Mouse (Mus musculus): ENCODE measurements around the gene M6pr. TPM values are rescaled to one million over a fixed set of nuclear protein-coding genes. Genes with fewer than 3 reads are reported as not detected.
A peak's percentile ranks its signal among the peaks of the same experiment; 100 is the strongest.

M6pr gene
- polyA plus RNA-seq, 1 experiment from 2014 or later: 92.9 TPM

- no peak overlapping the region for H3K4me3 ChIP-seq
- no peaks in the 10 kb centered on the region for H3K27me3 ChIP-seq (ENCODE audit: poor library complexity, severe bottlenecking)
- no peaks in the 10 kb centered on the region for H3K36me3 ChIP-seq (replicated peaks)
- 64% methylated on average over 3 of the region's 3 CpGs for WGBS
- no peak for DNase-seq (ENCODE audit: extremely low spot score, low spot score)
- no peaks in the 10 kb centered on the region for H3K4me1 ChIP-seq
- no peak overlapping the region for H3K27ac ChIP-seq
- H3K9me3 ChIP-seq: no peaks in the 10 kb centered on the region
These were observed 18.3 kb upstream of the M6pr start for GRCm38 (mm10) chr6:122290253-122290652.

DNA sequence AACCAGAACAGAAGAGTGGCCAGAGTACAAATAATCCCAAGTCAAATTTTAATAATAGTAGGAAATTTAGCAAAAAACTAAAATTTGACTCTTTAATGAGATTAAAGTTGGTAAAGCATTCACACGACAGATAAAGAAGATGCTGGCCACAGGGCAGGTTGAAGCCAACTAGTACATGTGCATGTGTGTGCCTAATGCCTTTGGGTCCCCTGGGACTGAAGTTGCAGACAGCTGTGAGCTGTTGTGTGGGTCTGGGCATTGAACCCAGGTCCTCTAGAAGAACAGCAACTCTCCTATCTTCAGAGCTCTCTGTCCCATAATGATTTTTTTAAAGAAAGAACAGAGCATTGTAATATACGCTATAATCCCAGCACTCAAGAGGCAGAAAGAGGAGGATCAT lies 17.3 kb upstream of the M6pr start:
- Histone ChIP-seq H3K27ac (no peak overlapping the region), H3K4me1 (no peaks in the 10 kb centered on the region), H3K9me3 (no peaks in the 10 kb centered on the region), H3K27me3 (ENCODE audit: poor library complexity, severe bottlenecking) (peaks cover 9% of the 10 kb centered on the region), H3K36me3 (replicated peaks) (no peaks in the 10 kb centered on the region), H3K4me3 (no peak overlapping the region)
- 83% methylated on average over 2 of the region's 2 CpGs for WGBS
- DNase-seq (ENCODE audit: extremely low spot score, low spot score): no peak

GRCm38 (mm10) chr6:122291735-122292134 lies 16.8 kb upstream of the M6pr start:
- 89% methylated on average over 3 of the region's 3 CpGs for WGBS
- H3K36me3 ChIP-seq (replicated peaks): no peaks in the 10 kb centered on the region
- no peak for DNase-seq (ENCODE audit: extremely low spot score, low spot score)
- H3K27ac ChIP-seq: no peak overlapping the region
- H3K27me3 ChIP-seq (ENCODE audit: poor library complexity, severe bottlenecking): peaks cover 14% of the 10 kb centered on the region
- H3K9me3 ChIP-seq: no peaks in the 10 kb centered on the region
- H3K4me1 ChIP-seq: no peaks in the 10 kb centered on the region; the same call in 1 of the 2 replicates
- H3K4me3 ChIP-seq: no peak overlapping the region

DNA sequence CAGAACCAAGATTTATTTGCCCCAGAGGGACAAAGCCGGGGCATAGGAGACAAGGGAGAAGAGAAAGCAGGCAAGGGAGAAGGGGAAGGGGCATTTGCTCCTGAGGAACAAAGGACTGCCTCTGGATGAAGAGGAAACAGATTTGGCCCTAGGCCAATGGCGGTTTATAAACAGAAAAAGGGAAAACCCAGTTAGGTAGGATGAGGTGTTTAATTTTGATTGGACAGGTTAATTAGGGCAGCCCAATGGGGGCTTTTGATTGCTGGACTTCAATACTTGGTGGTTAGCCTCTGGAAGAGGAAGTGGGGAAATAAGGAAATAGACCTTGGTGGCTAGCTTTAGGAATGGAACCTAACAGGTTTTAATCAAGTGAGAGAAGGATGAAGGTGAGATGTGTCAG lies 16.3 kb upstream of the M6pr start:
- no peaks in the 10 kb centered on the region for H3K36me3 ChIP-seq (replicated peaks)
- peaks cover 4% of the 10 kb centered on the region for H3K4me1 ChIP-seq
- peaks cover 18% of the 10 kb centered on the region for H3K27me3 ChIP-seq (ENCODE audit: poor library complexity, severe bottlenecking)
- H3K9me3 ChIP-seq: no peaks in the 10 kb centered on the region
- no peak overlapping the region for H3K27ac ChIP-seq
- DNase-seq (ENCODE audit: extremely low spot score, low spot score): no peak
- WGBS: 77% methylated on average over 2 of the region's 2 CpGs
- no peak overlapping the region for H3K4me3 ChIP-seq

DNA sequence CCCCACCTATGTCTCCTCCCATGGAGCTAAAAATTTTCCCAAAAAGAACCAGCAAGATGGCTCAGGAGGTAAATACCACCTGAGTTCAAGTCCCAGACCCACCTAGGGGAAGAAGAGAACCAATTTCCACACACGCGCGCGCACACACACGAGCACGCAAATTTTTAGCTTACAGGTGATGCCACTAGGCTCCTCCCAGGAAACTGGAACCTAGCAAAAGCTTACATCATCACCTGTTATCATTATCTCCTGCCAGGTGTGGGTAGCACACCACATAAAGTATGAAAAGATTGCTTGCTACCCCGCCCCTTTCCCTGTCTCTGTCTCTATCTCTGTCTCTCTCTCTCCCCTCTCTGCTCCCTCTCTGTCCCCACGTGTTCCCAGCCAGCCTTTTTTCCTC lies 15.4 kb upstream of the M6pr start:
- Histone ChIP-seq H3K9me3 (no peaks in the 10 kb centered on the region), H3K36me3 (replicated peaks) (no peaks in the 10 kb centered on the region), H3K4me1 (peaks cover 13% of the 10 kb centered on the region), H3K27ac (no peak overlapping the region), H3K27me3 (ENCODE audit: poor library complexity, severe bottlenecking) (peaks cover 18% of the 10 kb centered on the region), H3K4me3 (no peak overlapping the region)
- DNase-seq (ENCODE audit: extremely low spot score, low spot score): no peak
- 89% methylated on average over 8 of the region's 8 CpGs for WGBS

- WGBS: 93% methylated on average over 9 of the region's 9 CpGs
- DNase-seq (ENCODE audit: extremely low spot score, low spot score): no peak
- Histone ChIP-seq H3K9me3 (no peaks in the 10 kb centered on the region), H3K36me3 (replicated peaks) (no peaks in the 10 kb centered on the region), H3K4me3 (no peak overlapping the region), H3K4me1 (peaks cover 16% of the 10 kb centered on the region), H3K27me3 (ENCODE audit: poor library complexity, severe bottlenecking) (peaks cover 18% of the 10 kb centered on the region), H3K27ac (no peak overlapping the region)
These were observed 14.7 kb upstream of the M6pr start for GRCm38 (mm10) chr6:122293796-122294195.

- no peak for DNase-seq (ENCODE audit: extremely low spot score, low spot score)
- Histone ChIP-seq H3K9me3 (no peaks in the 10 kb centered on the region), H3K27me3 (ENCODE audit: poor library complexity, severe bottlenecking) (peaks cover 18% of the 10 kb centered on the region), H3K36me3 (replicated peaks) (no peaks in the 10 kb centered on the region), H3K4me1 (peaks cover 16% of the 10 kb centered on the region), H3K4me3 (no peak overlapping the region), H3K27ac (no peak overlapping the region)
- WGBS: 64% methylated on average over 3 of the region's 3 CpGs
These were observed 14.2 kb upstream of the M6pr start for GRCm38 (mm10) chr6:122294290-122294689.

- H3K4me1 ChIP-seq: peaks cover 16% of the 10 kb centered on the region
- no peaks in the 10 kb centered on the region for H3K36me3 ChIP-seq (replicated peaks)
- WGBS: 53% methylated on average over 9 of the region's 9 CpGs
- DNase-seq (ENCODE audit: extremely low spot score, low spot score): no peak
- H3K9me3 ChIP-seq: no peaks in the 10 kb centered on the region
- H3K4me3 ChIP-seq: no peak overlapping the region
- no peak overlapping the region for H3K27ac ChIP-seq
- H3K27me3 ChIP-seq (ENCODE audit: poor library complexity, severe bottlenecking): peaks cover 18% of the 10 kb centered on the region
These were observed 13.3 kb upstream of the M6pr start for GRCm38 (mm10) chr6:122295242-122295641.

DNA sequence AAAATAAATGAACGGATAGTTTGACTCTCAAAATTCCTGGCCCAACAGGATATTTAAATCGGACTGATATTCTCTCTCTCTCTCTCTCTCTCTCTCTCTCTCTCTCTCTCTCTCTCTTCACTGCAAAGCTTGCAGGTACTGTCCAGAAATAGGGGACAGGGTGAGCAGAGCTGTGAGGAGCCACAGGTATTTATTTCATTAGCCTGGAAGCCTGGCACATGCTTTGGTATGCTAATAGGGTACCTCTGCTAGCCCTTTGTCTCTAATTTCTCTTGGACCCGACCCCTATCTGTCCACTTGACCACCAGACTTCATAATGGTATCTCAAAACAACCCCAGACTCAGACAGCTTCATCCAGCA lies 11.6 kb upstream of the M6pr start:
- no peak for DNase-seq (ENCODE audit: extremely low spot score, low spot score)
- Histone ChIP-seq H3K27ac (peak overlapping the region; percentile 84), H3K27me3 (ENCODE audit: poor library complexity, severe bottlenecking) (peaks cover 18% of the 10 kb centered on the region), H3K4me1 (peaks cover 16% of the 10 kb centered on the region), H3K4me3 (peak overlapping the region; percentile 56), H3K36me3 (replicated peaks) (no peaks in the 10 kb centered on the region), H3K9me3 (no peaks in the 10 kb centered on the region)
- 40% methylated on average over 3 of the region's 3 CpGs for WGBS

GRCm38 (mm10) chr6:122297279-122298222 lies 11.0 kb upstream of the M6pr start:
- 7% methylated on average over 25 of the region's 25 CpGs for WGBS
- peak overlapping the region; percentile 56 for H3K4me3 ChIP-seq
- H3K36me3 ChIP-seq (replicated peaks): no peaks in the 10 kb centered on the region
- peaks cover 18% of the 10 kb centered on the region for H3K27me3 ChIP-seq (ENCODE audit: poor library complexity, severe bottlenecking)
- peaks cover 16% of the 10 kb centered on the region for H3K4me1 ChIP-seq
- no peaks in the 10 kb centered on the region for H3K9me3 ChIP-seq
- DNase-seq (ENCODE audit: extremely low spot score, low spot score): peak; percentile 50
- peak overlapping the region; percentile 84 for H3K27ac ChIP-seq

DNA sequence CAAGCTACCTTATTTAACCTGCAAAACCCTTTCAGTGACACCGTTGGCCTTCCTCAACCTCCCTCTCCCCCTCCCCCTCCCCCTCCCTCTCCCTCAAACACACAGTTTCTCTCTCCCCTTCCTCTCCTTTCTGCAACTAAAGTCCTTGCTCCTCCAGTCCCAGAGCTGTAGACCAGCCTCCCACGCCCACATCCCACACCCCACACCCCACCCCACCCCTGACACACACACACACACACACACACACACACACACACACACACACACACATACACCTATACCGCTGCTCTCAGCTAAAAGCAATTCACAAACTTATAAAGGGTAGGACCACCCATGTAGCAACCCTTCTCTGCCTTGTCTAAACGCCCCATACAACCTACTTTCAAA lies 10.3 kb upstream of the M6pr start:
- 59% methylated on average over 3 of the region's 4 CpGs for WGBS
- no peak for DNase-seq (ENCODE audit: extremely low spot score, low spot score)
- no peak overlapping the region for H3K27ac ChIP-seq
- peaks cover 18% of the 10 kb centered on the region for H3K27me3 ChIP-seq (ENCODE audit: poor library complexity, severe bottlenecking)
- no peaks in the 10 kb centered on the region for H3K36me3 ChIP-seq (replicated peaks)
- H3K9me3 ChIP-seq: no peaks in the 10 kb centered on the region
- peaks cover 16% of the 10 kb centered on the region for H3K4me1 ChIP-seq
- no peak overlapping the region for H3K4me3 ChIP-seq

DNA sequence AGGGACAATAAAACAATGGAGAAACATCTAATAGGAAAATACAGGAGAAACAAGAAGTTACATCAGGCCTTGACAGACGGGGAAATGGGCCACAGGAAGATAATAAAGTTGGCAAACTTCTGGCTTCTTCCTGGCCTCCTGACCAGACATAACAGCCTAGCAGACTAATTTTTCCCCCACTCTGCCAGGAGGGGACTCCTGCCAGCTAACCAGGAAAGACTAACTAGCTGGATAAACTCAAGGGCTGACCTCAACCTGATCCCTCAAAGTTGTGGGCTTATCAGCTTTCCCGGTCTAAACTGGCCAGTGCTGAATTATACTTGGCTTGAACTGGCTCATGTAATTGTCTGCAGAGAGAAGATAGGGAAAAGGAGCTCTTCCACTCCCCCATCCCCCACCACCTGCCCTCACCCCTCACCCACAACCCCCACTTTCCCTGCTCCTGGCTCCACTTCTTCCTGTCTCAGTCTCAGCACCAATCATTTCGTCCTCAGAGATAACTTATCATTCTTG lies 8.8 kb upstream of the M6pr start:
- WGBS: 72% methylated on average over 3 of the region's 3 CpGs
- DNase-seq (ENCODE audit: extremely low spot score, low spot score): no peak
- no peaks in the 10 kb centered on the region for H3K9me3 ChIP-seq

DNA sequence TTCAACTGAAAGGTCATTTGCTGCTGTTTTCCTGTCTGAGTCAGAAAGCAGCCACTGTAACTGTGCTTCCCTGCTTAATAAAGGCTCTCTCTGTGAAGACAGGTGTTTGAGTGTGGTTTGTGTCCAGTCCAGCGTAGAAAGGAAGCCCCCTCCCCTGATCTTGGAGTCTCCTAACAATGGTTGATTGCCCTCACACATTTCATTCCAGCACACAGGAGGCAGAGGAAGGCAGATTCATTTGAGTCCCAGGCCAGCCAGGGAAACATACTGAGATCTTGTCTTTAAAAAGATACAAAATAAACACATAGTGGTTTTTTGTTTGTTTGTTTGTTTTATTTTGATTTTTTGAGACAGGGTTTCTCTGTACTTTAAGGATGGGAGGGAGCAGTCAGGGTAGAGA lies 6.4 kb upstream of the M6pr start:
- Histone ChIP-seq H3K4me1 (peaks cover 14% of the 10 kb centered on the region), H3K36me3 (replicated peaks) (no peaks in the 10 kb centered on the region), H3K4me3 (no peak overlapping the region), H3K9me3 (no peaks in the 10 kb centered on the region), H3K27me3 (ENCODE audit: poor library complexity, severe bottlenecking) (0 out of 2 replicates have a peak, but pooled peaks cover under 1% of the 10 kb centered on the region), H3K27ac (no peak overlapping the region)
- WGBS: 82% methylated on average over 1 of the region's 1 CpGs
- DNase-seq (ENCODE audit: extremely low spot score, low spot score): no peak

More for the DNA sequence above, 8.8 kb upstream of the M6pr start:
- Histone ChIP-seq H3K36me3 (replicated peaks) (no peaks in the 10 kb centered on the region), H3K27me3 (ENCODE audit: poor library complexity, severe bottlenecking) (peaks cover 18% of the 10 kb centered on the region), H3K27ac (no peak overlapping the region), H3K4me3 (no peak overlapping the region), H3K4me1 (peaks cover 18% of the 10 kb centered on the region)

Measured in forebrain, embryonic 10.5 days (tissue).